Mouse (Mus musculus) v-Abl transformed pro-B cells (cell line): ENCODE results near the gene Omp.

Experiments
- in situ Hi-C, 2 experiments: fragments of 400-800 bp; cut with MboI; formaldehyde crosslinking; loops; one replicate each; pipeline ENCODE4 v1.15.1; 2025; ENCODE audit not compliant: unreplicated experiment in 2 of 2

Omp gene

DNA sequence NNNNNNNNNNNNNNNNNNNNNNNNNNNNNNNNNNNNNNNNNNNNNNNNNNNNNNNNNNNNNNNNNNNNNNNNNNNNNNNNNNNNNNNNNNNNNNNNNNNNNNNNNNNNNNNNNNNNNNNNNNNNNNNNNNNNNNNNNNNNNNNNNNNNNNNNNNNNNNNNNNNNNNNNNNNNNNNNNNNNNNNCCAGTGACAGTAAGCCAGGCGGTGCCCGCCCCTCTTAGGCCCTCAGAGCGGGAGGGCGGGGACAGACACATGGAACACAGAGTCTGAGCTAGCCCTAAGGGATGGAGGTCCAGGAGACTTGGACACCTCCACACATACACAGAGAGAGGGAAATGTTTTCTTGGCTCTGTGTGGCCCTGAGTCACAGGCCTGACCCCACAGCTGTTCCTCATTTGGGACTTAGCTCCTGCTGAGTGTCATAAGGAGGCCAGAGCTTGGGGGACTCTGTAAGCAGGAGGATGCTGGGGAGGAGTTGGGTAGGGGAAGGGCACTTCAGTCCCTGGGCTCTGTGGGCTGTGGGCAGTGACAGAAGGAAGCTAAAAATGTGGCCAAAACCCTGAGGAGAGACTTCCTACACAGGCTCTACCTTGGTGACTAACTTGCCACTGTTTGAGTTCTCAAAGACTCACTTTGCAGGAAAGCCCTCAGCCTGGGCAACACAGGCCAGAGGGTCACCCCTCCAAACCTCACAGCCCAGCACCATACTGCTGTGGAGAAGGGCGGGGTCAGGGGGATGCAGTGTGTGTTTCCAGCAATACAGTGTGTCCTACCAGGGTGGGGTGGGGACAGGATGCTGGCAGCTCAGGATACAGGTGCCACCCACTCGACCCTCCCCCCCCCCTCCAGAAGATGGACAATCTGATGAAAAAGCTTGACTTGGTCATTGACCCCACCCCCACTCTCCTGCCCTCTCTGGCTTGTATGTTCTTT lies 26.1 kb upstream of the Omp start:
- in situ Hi-C loops = loop anchor here in 1 of 2 experiments (25.0 kb wide), 1 partner anchor 441 kb away; no protein-coding TSS in a partner anchor

DNA sequence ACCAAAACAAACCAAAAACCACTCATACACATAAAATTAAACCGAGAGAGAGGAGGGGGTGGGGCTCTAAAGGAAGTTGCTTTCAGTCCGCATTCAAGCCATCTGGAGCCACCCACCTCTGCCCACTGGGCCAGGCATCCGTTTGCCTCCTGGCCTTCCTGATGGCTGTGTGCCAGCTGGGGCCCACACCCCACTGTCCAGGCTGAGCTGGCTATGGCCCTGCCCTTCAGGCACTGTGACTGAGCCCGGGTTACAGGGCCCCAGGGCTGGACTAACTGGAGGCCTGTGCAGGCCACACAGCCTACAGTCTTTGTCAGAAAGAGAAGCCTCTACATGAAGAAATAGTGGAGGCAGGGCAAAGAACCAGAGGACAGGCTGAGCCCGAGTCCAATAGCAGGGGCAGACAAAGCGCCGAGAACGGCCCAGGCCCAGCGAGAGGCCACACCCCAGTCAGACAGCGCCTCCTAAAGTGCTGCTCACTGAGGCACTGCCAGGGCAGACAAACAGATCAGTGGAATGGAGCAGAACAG lies 19.8 kb upstream of the Omp start:
- in situ Hi-C loops = loop anchor here (10.0 to 25.0 kb wide), 2 partner anchors 180 to 447 kb away; no protein-coding TSS in a partner anchor

DNA sequence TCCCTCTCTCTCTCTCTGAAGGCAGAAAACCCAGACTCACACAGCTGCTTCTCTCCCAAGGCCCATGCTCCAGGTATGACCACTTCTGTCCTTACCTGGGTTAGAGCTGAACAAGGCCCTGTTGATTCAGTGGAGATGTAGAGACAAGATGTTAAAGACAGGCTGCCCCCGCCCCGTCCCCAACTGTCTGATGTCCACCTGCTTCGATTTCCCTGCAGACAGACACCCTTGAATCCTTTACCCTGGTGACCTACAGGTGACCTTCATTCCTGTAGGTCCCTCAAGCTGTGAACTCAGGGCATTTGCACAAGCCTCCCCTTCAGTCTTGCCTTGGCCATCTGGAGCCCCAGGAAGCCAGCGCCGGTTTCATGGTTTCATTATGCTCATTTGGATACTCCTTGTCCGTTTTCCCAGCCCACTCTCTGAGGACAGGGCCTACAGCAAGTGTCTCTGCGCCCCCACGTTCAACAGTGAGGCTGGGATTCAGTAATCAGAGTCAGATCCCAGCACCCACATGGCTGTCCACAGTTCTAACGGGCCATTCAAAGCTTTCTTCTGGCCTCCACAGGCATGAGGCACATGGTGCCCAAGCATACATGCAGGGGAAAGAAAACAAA lies 19.2 kb upstream of the Omp start:
- in situ Hi-C loops = loop anchor here (10.0 to 25.0 kb wide), 2 partner anchors 180 to 448 kb away; no protein-coding TSS in a partner anchor

DNA sequence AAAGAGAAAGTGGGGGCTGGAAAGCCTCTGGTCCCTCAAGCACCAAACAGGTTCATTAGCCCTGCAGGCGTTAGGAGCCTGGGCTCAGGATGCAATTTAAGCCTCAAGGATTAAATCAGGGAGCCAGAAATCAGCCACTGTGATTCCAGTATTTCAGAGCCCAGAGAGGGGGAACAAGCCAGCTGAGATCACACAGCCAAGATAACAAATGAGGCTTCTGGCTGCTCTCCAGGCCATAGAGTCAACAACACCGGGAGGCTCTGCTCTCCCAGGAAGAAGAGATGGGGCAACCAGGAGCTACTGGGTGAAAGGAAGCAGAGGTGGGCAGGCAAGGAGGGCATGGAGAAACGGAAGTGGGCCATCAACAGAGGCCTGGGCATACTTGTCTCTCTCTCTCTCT lies 18.4 kb upstream of the Omp start:
- in situ Hi-C loops = loop anchor here (10.0 to 25.0 kb wide), 2 partner anchors 181 to 449 kb away; no protein-coding TSS in a partner anchor

DNA sequence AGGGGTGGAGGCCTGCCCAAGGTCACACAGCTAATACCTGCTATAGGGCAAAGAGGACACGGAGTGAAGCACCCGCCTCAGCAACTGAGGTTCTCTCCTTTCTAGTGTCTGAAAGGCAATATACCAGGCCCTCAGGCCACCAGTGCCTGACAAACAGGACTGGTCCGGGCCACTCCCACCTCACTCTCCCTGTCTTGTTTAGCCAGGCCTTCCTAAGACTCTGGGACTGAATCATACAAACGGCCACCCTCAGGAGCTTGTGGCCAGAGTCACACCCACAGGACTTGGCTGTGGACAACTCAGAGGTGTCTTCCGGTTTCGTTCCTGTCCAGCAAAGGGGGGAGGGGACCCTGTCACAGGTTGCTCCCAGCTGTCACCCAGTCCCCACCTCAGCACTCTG lies 16.9 kb upstream of the Omp start:
- in situ Hi-C loops = loop anchor here (10.0 to 25.0 kb wide), 2 partner anchors 183 to 450 kb away; no protein-coding TSS in a partner anchor

DNA sequence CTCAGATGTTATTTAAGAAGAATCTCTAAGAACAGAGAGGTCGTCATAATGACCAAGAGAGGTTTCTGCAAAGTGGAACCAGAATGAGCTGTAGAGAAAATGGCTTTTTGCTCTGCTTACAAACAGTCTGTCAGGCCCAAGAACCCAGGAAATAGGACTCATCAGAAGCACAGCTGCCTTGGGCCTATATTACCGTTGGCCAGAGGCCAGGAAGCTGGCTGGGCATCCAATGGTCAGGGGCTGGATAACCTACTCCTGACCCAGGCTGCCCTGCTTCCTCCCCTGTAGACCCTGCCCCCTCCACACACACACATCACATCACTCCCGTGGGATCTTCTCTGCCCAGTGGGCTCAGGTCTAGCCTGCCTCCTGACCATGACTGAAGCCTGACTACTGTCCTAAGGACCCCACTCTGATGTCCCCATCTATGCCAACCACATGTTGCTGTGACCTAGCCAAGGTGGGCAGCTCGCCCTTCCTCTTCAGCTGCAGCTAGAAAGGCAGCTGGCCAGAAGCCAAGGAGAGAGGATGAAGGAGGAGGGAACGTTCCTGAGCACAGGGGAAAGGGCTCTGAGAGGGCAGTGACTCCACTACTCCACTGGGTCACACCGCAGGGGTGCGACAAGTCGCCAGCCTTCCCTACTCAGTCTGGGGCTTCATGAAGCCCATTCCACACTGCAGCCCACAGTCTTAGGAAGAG lies 14.9 kb upstream of the Omp start:
- in situ Hi-C loops = loop anchor here (10.0 to 25.0 kb wide), 2 partner anchors 185 to 452 kb away; no protein-coding TSS in a partner anchor

DNA sequence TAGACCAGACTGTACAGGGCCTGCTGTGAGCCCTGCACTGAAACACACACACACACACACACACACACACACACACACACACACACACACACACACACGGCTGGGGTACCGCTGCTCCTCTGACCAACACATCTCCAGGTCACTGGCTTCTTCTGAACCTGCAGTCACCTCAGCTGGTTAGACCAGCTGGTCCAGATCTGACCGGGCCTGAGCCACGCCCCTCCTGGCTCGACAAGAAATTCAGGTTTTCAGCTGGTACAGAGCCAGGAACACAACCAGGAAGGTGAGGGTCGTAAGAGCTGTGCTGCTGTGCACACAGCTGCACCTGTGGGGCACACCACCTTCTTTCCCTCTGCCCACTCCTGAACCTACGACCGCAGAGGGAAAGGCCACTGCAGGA lies 13.2 kb upstream of the Omp start:
- in situ Hi-C loops = loop anchor here in 1 of 2 experiments (10.0 to 25.0 kb wide), 3 partner anchors 126 to 454 kb away; no protein-coding TSS in a partner anchor

DNA sequence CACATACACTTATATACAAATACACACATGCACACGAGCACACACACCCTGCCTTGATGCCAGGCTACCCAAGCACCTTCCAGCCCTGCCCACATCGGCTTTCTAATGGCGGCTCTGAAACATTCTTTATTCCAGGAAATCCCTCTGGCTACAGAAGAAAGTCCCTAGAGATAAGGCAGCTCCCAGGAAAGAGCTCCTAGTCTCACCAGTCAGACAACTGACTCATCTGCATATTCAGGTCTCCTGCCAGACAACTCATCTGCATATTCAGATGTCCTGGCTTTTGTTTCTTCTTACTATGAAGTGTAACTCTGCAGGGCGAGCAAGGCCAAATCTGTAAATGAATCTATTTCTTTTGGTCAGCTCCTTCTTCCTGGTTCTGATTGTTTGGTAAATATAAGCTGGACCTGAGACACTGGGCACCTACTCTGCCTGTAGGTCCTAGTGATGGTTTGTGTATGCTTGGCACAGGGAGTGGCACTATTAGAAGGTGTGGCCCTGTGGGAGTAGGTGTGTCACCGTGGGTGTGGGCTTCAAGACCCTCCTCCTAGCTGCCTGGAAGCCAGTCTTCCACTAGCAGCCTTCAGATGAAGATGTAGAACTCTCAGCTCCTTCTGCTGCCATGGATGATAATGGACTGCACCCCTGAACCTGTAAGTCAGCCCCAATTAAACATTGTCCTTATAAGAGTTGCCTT lies 12.5 kb upstream of the Omp start:
- in situ Hi-C loops = loop anchor here in 1 of 2 experiments (10.0 to 25.0 kb wide), 3 partner anchors 127 to 455 kb away; no protein-coding TSS in a partner anchor

DNA sequence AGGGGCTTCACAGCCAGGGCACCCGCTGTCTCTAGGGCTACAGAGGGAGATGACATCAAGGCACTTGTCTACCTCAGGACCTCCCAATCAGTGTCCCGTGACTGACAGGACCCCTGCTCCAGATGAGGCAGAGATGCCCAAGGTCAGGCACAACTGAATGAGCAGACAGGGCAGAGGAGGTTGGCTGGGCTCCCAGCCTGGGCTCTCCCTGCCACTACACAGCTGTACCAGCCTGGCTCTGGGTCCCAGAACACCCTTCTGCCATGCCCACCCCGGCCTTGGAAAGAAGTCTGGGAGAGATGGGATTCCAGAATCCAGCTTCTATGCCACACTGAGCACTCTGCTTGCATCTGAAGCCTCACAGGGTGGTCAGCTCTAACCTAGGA lies 11.0 kb upstream of the Omp start:
- in situ Hi-C loops = loop anchor here in 1 of 2 experiments (10.0 to 25.0 kb wide), 3 partner anchors 129 to 456 kb away; no protein-coding TSS in a partner anchor

DNA sequence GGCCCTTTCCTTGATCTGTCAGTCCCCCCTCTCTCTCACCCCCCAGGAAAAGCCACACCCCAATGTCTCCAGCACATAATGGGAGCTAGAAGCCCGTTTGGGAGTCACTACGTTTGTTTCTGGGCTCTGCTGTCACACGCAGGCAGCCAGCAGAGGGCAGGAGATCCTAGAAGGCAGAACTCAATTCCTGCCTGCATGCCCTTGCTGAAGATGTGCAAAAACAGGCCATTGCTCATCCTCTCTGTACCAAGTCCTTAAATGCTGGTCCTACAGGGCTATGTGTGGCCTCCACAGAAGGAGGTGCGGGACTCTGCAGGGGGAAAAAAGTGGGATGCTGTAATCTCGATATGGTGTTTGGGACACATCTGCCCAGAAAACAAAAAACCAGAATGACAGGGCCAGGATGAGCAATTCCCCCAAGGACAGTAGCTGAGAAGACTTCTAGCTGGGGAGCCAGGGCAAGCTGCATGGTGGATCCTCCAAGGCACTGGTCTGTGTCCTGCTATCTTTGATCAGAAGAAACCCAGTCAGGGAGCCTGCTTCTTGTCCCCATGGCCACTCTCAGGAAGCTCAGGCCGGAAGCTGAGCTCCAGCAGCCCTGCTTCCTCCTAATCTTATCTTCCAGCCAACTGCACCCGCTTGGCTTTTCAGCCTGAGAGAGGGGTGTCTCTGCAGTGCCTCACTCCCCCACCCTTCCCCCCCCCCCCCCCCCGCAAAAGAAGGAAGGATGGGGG lies 10.4 kb upstream of the Omp start:
- in situ Hi-C loops = loop anchor here in 1 of 2 experiments (10.0 to 25.0 kb wide), 3 partner anchors 129 to 457 kb away; no protein-coding TSS in a partner anchor

DNA sequence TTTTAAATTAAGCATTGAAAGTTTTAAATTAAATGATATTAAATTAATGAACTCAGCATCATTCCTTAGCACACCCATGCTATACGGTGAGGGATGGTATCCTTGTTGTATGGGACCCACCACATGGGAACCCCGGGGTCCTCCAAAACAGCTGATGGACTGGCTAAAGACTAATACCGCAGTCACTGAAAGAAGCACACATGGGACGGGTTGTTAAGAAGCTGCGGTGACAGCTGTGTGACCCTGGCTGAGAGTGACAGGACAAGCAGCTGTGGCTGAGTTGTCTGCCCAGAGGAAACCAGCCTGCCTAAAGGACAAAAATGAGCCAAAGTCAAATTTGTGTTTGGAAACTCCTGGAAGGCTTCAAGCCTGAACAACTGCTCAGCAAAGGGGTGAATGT lies 8.6 kb upstream of the Omp start:
- in situ Hi-C loops = loop anchor here (5.0 to 25.0 kb wide), 4 partner anchors 38 to 458 kb away; no protein-coding TSS in a partner anchor

DNA sequence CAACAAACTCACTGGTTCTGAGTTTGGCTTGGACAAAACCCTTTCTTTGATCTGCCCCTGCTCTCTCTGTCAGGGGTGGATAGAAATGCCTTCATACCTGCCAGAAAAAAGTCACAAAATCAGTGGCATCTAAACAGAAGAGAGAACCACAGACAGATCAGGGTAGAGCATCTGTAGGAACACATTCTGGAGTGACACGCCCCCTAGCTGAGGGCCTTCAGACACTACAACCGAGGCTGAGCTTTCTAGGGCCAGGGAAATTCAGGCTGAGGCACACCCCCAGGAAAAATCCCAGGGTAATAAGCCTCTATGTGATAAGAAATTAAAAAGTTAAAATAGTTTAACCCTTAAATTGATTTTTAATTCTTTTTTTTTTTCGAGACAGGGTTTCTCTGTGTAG lies 8.0 kb upstream of the Omp start:
- in situ Hi-C loops = loop anchor here (5.0 to 25.0 kb wide), 4 partner anchors 39 to 459 kb away; no protein-coding TSS in a partner anchor

DNA sequence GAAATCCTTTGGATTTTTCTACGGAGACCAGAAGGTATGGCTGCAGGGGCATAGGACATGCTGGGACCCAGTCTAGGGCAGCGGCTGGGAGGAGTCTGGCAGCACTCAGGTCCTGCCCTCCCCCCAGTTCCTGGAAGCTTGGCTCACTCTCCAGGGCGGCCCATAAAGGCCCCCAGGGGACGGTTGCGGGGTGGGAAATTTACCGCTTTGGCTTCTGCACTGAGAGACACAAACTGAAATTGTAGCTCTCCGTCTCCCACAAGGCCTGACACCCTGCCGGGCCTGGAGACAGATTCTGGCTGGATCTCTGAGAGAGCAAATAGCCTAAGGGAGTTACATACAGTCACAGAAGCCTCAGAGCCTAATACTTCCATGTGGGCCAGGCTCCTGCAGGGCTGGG lies 7.1 kb upstream of the Omp start:
- in situ Hi-C loops = loop anchor here (5.0 to 25.0 kb wide), 4 partner anchors 40 to 460 kb away; no protein-coding TSS in a partner anchor

DNA sequence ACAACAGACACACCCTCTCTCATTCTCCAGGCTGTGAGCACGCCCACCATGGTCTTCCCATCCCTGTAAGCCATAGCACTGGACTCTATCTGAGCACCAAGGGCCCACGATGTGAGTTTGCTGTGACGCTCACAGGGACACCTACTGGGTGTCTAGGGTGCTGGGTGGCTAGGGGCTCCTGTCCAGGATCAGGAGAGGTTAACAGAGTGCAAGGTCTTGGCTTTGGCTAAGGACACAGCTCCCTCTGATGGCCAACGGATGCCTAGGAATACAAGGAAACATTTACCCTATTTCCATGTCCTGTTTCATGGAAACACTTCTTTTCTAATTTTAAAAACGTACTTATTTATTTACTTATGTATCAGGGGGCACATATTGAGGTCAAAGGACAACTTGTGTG lies 5.2 kb upstream of the Omp start:
- in situ Hi-C loops = loop anchor here (5.0 to 25.0 kb wide), 4 partner anchors 42 to 462 kb away; no protein-coding TSS in a partner anchor

DNA sequence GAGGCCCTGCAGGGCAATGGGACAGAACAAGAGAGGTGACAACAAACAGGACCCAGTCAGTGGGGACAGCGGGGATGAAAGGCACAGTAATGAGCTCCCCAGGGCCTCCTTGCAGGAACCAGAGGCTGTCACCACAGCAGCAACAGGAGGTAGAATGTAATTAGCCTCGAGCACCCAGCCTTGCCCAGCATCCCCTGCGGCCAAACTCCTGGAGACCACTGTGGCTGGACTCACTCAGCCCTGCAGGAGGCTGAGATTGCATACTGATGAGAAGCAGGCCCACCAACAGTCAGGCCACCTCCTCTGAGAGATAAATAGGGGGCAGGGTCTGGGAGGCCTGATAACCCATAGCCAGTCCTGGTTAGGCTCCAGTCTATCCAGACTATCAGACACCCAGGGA lies 4.5 kb upstream of the Omp start:
- in situ Hi-C loops = loop anchor here (5.0 to 25.0 kb wide), 4 partner anchors 42 to 462 kb away; no protein-coding TSS in a partner anchor

DNA sequence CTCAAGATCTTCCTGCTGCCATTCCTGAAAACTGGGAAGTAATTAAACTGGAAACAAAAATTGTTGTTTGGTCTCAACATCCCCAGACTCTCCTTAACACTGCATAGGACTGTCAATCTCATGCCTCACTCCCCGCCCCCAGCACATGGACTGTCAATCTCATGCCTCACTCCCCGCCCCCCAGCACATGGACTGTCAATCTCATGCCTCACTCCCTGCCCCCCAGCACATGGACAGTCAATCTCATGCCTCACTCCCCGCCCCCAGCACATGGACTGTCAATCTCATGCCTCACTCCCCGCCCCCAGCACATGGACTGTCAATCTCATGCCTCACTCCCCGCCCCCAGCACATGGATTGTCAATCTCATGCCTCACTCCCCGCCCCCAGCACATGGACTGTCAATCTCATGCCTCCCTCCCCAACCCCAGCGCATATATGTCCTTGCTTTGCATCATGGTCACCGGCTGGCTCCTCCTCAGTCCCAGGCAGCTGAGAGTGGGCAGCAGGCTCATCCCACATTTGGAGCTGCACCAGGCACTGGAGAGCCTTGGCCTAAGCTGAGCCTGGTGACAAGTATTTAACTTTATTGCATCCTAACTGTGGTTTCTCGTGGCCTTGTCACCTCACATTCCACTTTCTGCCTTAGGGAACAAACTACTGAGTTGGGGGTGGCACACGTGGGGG lies 3.6 kb upstream of the Omp start:
- in situ Hi-C loops = no loop called here

DNA sequence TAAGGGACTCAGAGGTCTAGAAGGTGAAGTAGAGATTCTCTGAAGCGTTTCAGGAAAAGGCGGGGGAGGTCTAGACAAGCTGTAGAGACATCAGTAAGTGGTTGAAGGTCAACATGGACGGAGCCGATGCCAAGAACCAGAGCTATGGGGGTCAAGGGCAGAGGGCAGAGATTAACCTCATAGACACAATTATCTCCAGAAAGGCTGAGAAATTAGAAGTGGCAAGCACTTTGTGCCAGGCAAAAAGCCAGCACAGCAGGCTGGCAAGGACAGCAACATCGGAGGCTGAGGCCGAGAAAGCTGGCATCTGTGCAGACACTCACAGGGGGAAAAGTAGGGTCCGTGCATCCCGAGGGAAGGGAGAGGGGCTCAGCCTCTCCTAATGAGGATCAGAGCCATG lies 2.5 kb upstream of the Omp start:
- in situ Hi-C loops = no loop called here

DNA sequence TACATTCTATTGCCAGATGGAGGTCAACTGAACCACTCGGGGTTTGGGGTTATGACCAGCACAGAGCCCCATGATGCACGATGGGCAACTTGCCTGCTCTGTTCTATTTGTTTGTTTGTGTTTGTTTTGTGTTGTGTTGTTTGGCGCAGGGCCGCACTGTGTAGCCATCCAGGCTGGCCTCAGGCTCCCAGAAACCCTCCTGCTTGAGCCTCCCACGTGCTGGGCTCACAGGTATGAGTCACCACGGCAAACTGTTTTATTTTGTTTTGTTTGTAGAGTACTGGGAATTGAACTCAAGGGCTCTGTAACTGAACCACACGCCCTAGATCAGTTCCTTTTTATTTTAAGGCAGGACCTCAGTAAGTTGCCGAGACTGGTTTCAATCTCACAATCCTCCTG lies 1.1 kb upstream of the Omp start:
- in situ Hi-C loops = no loop called here
